Mouse (Mus musculus) MEL (cell line): ENCODE results near the gene Cacfd1. TPM values are rescaled to one million over a fixed set of nuclear protein-coding genes. Genes with fewer than 3 reads are reported as not detected.

Experiments used
- DNase-seq: peaks from one replicate; pipeline ENCODE4 v3.0.0; 2011; ENCODE audit warnings: low read depth, low spot score
- H3K27ac ChIP-seq: 2 replicates; pipeline ENCODE4 v1.5.1; 2012; ENCODE audit warnings: low read depth, mild to moderate bottlenecking, control low read depth, low read length, moderate library complexity; ENCODE audit not compliant: control insufficient read depth
- H3K27me3 ChIP-seq, 2 experiments: fragments of 150-350 bp in 1 of 2; sonication (generic) in 1 of 2; 2 replicates each; pipeline ENCODE4 v1.6.1; 2012; ENCODE audit warnings: low read length in 2 of 2, mild to moderate bottlenecking in 2 of 2, improper control_type of control experiment in 1 of 2, moderate library complexity in 1 of 2; ENCODE audit not compliant: insufficient read depth in 2 of 2, control insufficient read depth in 1 of 2
- H3K36me3 ChIP-seq, 2 experiments: 2 replicates each; pipeline ENCODE4 v1.6.1; 2012 to 2014; ENCODE audit warnings: low read length in 2 of 2, improper control_type of control experiment in 1 of 2, inconsistent platforms in 1 of 2, mild to moderate bottlenecking in 1 of 2; ENCODE audit not compliant: insufficient read depth in 2 of 2, control insufficient read depth in 1 of 2
- H3K4me1 ChIP-seq, 2 experiments: fragments of 150-350 bp in 1 of 2; sonication (generic) in 1 of 2; 2 replicates each; pipeline ENCODE4 v1.6.1; 2012; ENCODE audit warnings: low read length in 2 of 2, improper control_type of control experiment in 1 of 2, mild to moderate bottlenecking in 1 of 2; ENCODE audit not compliant: insufficient read depth in 2 of 2, control insufficient read depth in 1 of 2
- H3K4me3 ChIP-seq, 2 experiments: fragments of 150-350 bp in 1 of 2; sonication (generic) in 1 of 2; 2 replicates each; pipeline ENCODE4 v1.5.1; 2012; ENCODE audit warnings: low read depth in 2 of 2, low read length in 2 of 2, mild to moderate bottlenecking in 2 of 2, moderate library complexity in 2 of 2, control low read depth in 1 of 2, improper control_type of control experiment in 1 of 2; ENCODE audit not compliant: control insufficient read depth in 1 of 2, insufficient read depth in 1 of 2
- H3K79me2 ChIP-seq: 2 replicates; pipeline ENCODE4 v1.6.1; 2012; ENCODE audit warnings: mild to moderate bottlenecking, low read length, moderate library complexity; ENCODE audit not compliant: control insufficient read depth, poor library complexity, insufficient read depth
- H3K9ac ChIP-seq: 2 replicates; pipeline ENCODE4 v1.6.1; 2012; ENCODE audit warnings: low read depth, mild to moderate bottlenecking, control low read depth, low read length, moderate library complexity; ENCODE audit not compliant: control insufficient read depth, poor library complexity, severe bottlenecking
- H3K9me3 ChIP-seq: fragments of 150-350 bp; sonication (generic); replicated peaks from 2 replicates; pipeline ENCODE4 v1.6.1; 2012; ENCODE audit warnings: mild to moderate bottlenecking, low read length, improper control_type of control experiment, moderate library complexity; ENCODE audit not compliant: insufficient read depth
- BHLHE40 ChIP-seq: IDR thresholded peaks from 2 replicates; pipeline ENCODE4 v1.6.1; 2012; ENCODE audit warnings: low read depth, mild to moderate bottlenecking, inconsistent platforms, low read length, improper control_type of control experiment, borderline replicate concordance
- CTCF ChIP-seq, 3 experiments: IDR thresholded peaks in 2 of 3; conservative IDR thresholded peaks in 1 of 3; 2 replicates each; pipeline ENCODE4 v1.5.1; 2011 to 2012; ENCODE audit warnings: low read length in 3 of 3, low read depth in 2 of 3, mild to moderate bottlenecking in 2 of 3, improper control_type of control experiment in 1 of 3, inconsistent platforms in 1 of 3, mixed read lengths in 1 of 3, moderate library complexity in 1 of 3; ENCODE audit not compliant: control insufficient read depth in 1 of 3, insufficient read depth in 1 of 3, poor library complexity in 1 of 3, severe bottlenecking in 1 of 3
- E2F4 ChIP-seq: IDR thresholded peaks from 2 replicates; pipeline ENCODE4 v1.6.1; 2011; ENCODE audit warnings: low read depth, low read length, improper control_type of control experiment, borderline replicate concordance
- ELF1 ChIP-seq: IDR thresholded peaks from 2 replicates; pipeline ENCODE4 v1.6.1; 2014; ENCODE audit warnings: low read depth, mild to moderate bottlenecking, inconsistent platforms, low read length, improper control_type of control experiment, moderate library complexity
- ETS1 ChIP-seq: IDR thresholded peaks from 2 replicates; pipeline ENCODE4 v1.6.1; 2012; ENCODE audit warnings: low read depth, mild to moderate bottlenecking, inconsistent platforms, low read length, improper control_type of control experiment, moderate library complexity
- HCFC1 ChIP-seq: IDR thresholded peaks from 2 replicates; pipeline ENCODE4 v1.6.1; 2012; ENCODE audit warnings: low read depth, mild to moderate bottlenecking, inconsistent platforms, low read length, improper control_type of control experiment, moderate library complexity
- KAT2A ChIP-seq: conservative IDR thresholded peaks from 2 replicates; pipeline ENCODE4 v1.6.1; 2012; ENCODE audit warnings: low read depth, low read length, improper control_type of control experiment, inconsistent platforms
- MAZ ChIP-seq: IDR thresholded peaks from 2 replicates; pipeline ENCODE4 v1.6.1; 2012; ENCODE audit warnings: low read depth, mild to moderate bottlenecking, inconsistent platforms, low read length, improper control_type of control experiment
- MXI1 ChIP-seq: IDR thresholded peaks from 2 replicates; pipeline ENCODE4 v1.6.1; 2011; ENCODE audit warnings: mild to moderate bottlenecking, low read depth, low read length, improper control_type of control experiment
- MYB ChIP-seq: IDR thresholded peaks from 2 replicates; pipeline ENCODE4 v1.6.1; 2011; ENCODE audit warnings: mild to moderate bottlenecking, low read depth, low read length, improper control_type of control experiment
- MYC ChIP-seq: IDR thresholded peaks from 2 replicates; pipeline ENCODE4 v1.6.1; 2011; ENCODE audit warnings: low read depth, mild to moderate bottlenecking, low read length, improper control_type of control experiment, moderate library complexity
- NRF1 ChIP-seq: IDR thresholded peaks from 2 replicates; pipeline ENCODE4 v1.6.1; 2014; ENCODE audit warnings: low read depth, mild to moderate bottlenecking, inconsistent platforms, low read length, improper control_type of control experiment, moderate library complexity; ENCODE audit not compliant: poor library complexity, insufficient read depth, severe bottlenecking
- POLR2A ChIP-seq, 2 experiments: IDR thresholded peaks; 2 replicates each; pipeline ENCODE4 v1.6.1; 2011 to 2012; ENCODE audit warnings: low read length in 2 of 2, mild to moderate bottlenecking in 2 of 2, control low read depth in 1 of 2, improper control_type of control experiment in 1 of 2, low read depth in 1 of 2, moderate library complexity in 1 of 2; ENCODE audit not compliant: control insufficient read depth in 1 of 2, insufficient read depth in 1 of 2, poor library complexity in 1 of 2
- POLR2AphosphoS2 ChIP-seq: IDR thresholded peaks from 2 replicates; pipeline ENCODE4 v1.6.1; 2011; ENCODE audit warnings: low read length, improper control_type of control experiment
- POLR2AphosphoS5 ChIP-seq: IDR thresholded peaks from 2 replicates; pipeline ENCODE4 v1.6.1; 2012; ENCODE audit warnings: low read depth, borderline replicate concordance, mild to moderate bottlenecking, inconsistent platforms, low read length, moderate library complexity, mixed read lengths
- RCOR1 ChIP-seq: IDR thresholded peaks from 2 replicates; pipeline ENCODE4 v1.6.1; 2012; ENCODE audit warnings: low read depth, mild to moderate bottlenecking, inconsistent platforms, low read length, improper control_type of control experiment
- SIN3A ChIP-seq: IDR thresholded peaks from 2 replicates; pipeline ENCODE4 v1.6.1; 2012; ENCODE audit warnings: low read length, improper control_type of control experiment, inconsistent platforms
- SMC3 ChIP-seq: IDR thresholded peaks from 2 replicates; pipeline ENCODE4 v1.6.1; 2011; ENCODE audit warnings: low read depth, low read length, improper control_type of control experiment
- TAL1 ChIP-seq: IDR thresholded peaks from 2 replicates; pipeline ENCODE4 v1.6.1; 2012; ENCODE audit warnings: mild to moderate bottlenecking, inconsistent platforms, low read length, moderate library complexity, mixed read lengths
- TBP ChIP-seq: IDR thresholded peaks from 2 replicates; pipeline ENCODE4 v1.8.0; 2011; ENCODE audit warnings: low read depth, low read length, improper control_type of control experiment
- TCF12 ChIP-seq: IDR thresholded peaks from 2 replicates; pipeline ENCODE4 v1.6.1; 2014; ENCODE audit warnings: low read depth, mild to moderate bottlenecking, inconsistent platforms, low read length, improper control_type of control experiment, moderate library complexity
- UBTF ChIP-seq: IDR thresholded peaks from 2 replicates; pipeline ENCODE4 v1.6.1; 2012; ENCODE audit warnings: low read depth, mild to moderate bottlenecking, inconsistent platforms, low read length, improper control_type of control experiment, moderate library complexity, borderline replicate concordance; ENCODE audit not compliant: insufficient read depth
- ZKSCAN1 ChIP-seq: IDR thresholded peaks from 2 replicates; pipeline ENCODE4 v1.6.1; 2012; ENCODE audit warnings: low read depth, mild to moderate bottlenecking, inconsistent platforms, low read length, improper control_type of control experiment, moderate library complexity
- ZMIZ1 ChIP-seq: IDR thresholded peaks from 2 replicates; pipeline ENCODE4 v1.6.1; 2012; ENCODE audit warnings: low read depth, mild to moderate bottlenecking, inconsistent platforms, low read length, improper control_type of control experiment, moderate library complexity
- ZNF384 ChIP-seq: IDR thresholded peaks from 2 replicates; pipeline ENCODE4 v1.6.1; 2012; ENCODE audit warnings: low read depth, mild to moderate bottlenecking, inconsistent platforms, low read length, improper control_type of control experiment
- polyA plus RNA-seq, 2 experiments: library from polyadenylated mRNA; stranded (reverse) in 1 of 2; unstranded in 1 of 2; fragments of >175 nt in 1 of 2; fragments of >200 nt in 1 of 2; gene quantifications; 2 replicates each; pipeline versions ENCODE4 v1.2.1 to v1.2.4; 2012; ENCODE audit warnings: low replicate concordance in 2 of 2, low read depth in 1 of 2; ENCODE audit not compliant: insufficient read length in 2 of 2, insufficient read depth in 1 of 2, missing spikeins in 1 of 2
- total RNA-seq: library from RNA; depleted of rRNA; stranded (reverse); fragments of 300-350 nt; gene quantifications from 2 replicates; pipeline ENCODE4 v1.2.3, GENCODE M21; 2012

Gene Cacfd1
- total and polyA plus RNA-seq, 3 experiments, result 19.1 to 60.7 TPM; not detected in 1

DNA sequence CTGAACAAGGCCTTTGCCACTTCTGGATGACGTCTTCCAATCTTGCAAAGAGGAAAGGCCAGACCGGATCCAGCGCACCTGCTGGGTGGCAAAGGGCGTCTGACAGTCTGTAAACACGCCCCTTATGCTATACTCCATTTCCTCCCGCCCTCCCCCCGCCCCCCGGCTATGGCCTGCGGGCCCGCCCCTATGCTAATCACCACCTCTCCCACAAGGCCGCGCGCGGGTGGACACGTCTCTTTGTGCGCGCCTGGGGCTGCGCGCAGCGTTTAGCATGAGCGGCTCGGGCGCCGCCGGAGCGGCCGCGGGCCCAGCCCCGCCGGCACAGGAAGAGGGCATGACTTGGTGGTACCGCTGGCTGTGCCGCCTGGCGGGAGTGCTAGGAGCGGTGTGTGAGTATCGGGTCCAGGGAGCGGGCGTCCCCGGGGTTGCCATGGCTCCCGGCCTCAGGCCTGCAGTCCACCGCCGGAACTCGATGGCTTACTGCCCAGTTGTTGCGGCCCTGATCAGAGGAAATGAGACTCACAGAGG, at the start of gene Cacfd1 (continued):
- TF ChIP-seq ZMIZ1 (peak; percentile 50; the same call in 1 of the 2 replicates), MXI1 (peak; percentile 81; the same call in 1 of the 2 replicates), MYB (no peak)

DNA sequence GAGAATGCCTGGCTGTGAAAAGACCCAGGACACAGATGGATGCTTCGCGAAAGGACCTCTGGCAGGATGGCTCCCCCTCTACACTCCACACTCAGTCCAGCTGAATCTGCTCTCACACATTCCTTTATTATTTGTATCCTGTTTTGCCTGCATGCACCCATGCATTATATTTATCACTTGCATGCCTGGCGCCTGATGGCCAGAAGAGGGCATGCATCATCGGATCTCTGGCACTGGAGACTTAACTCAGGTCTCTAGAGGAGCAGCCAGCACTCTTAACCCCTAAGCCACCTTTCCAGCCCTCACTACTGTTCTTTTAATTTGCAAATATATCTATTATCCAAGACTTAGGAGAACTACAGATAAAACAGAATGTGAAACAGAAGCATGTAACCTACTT, 49.0 kb upstream of the Cacfd1 start:
- Histone ChIP-seq H3K9ac (no peak overlapping the region), H3K4me3 (no peak overlapping the region), H3K36me3 (peaks cover 16 to 17% of the 10 kb centered on the region in 2 experiments), H3K4me1 (peaks cover 2 to 16% of the 10 kb centered on the region in 2 experiments; a peak in 3 of 4 replicates), H3K79me2 (peaks cover 26% of the 10 kb centered on the region), H3K27me3 (no peaks in the 10 kb centered on the region), H3K27ac (no peak overlapping the region), H3K9me3 (no peaks in the 10 kb centered on the region)
- TF ChIP-seq SMC3 (peak; percentile 32; the same call in 1 of the 2 replicates), POLR2AphosphoS5 (no peak), ETS1 (no peak), CTCF (IDR thresholded peaks at IDR 0.05 in 2 of 3, conservative IDR thresholded peaks at IDR 0.05 in 1 of 3; ENCODE audit: control insufficient read depth in 1 of 3, insufficient read depth in 1 of 3, low read depth in 2 of 3, low read length in 3 of 3, poor library complexity in 1 of 3, severe bottlenecking in 1 of 3) (peak; percentile 21 to 41 (median 37); a peak in 5 of 6 replicates), MAZ (no peak)
- peak; percentile 32 for DNase-seq

DNA sequence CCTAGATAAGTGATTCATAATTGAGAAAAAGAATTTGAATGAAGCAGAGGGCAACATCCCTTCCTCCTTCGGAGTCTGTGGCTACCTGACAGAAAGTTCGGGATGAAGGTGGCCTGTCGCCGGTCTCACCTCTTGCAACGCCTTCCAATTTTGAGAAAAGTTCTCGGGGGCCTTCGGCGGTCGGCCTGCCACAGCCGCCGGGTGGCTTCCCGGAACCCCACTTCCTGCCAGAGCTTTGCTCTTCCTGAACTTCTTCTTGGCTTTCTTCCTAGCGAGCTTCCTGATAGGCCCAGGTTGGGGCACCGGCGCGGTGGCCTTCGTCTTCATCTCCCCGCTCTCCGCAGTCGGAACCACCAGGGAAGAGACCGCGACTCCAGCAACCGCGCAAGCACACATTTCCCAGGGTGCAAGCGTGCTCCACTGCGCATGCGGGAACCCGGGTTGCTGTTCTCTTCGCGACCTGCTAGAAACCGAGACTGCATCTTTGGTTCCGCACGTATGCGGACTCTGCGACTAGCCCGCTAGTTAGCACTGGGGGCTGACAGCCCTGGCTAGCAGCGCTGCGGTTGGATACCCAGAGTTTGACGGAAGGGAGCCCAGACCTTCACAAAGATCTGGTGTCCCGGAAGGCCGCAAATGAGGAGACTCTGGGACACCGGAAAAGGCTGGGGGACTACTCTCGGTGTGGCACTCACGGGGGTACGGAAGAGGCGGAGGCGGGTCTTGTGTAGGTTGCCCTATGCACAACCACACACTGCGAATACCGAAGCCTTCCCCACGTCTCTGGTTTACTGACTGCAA, 45.6 kb upstream of the Cacfd1 start, which contains the start of gene Rexo4:
Gene Rexo4 (minus strand): TSS at position 464 of the 801 bp plus-strand sequence.
- Histone ChIP-seq H3K79me2 (peaks cover 26% of the 10 kb centered on the region), H3K27me3 (no peaks in the 10 kb centered on the region), H3K9me3 (no peaks in the 10 kb centered on the region), H3K27ac (peak within 1 kb of the TSS; percentile 93), H3K4me1 (peaks cover 2 to 16% of the 10 kb centered on the region in 2 experiments; a peak in 3 of 4 replicates), H3K4me3 (peak within 1 kb of the TSS; percentile 88 to 89), H3K9ac (peak within 1 kb of the TSS; percentile 93), H3K36me3 (peaks cover 2 to 17% of the 10 kb centered on the region in 2 experiments; a peak in 3 of 4 replicates)
- DNase-seq, result peak; percentile 97
- TF ChIP-seq TAL1 (no peak), ZKSCAN1 (no peak), TBP (peak; percentile 83), KAT2A (peak; percentile 75), HCFC1 (peak; percentile 94), ELF1 (peak; percentile 52), POLR2A (IDR thresholded peaks at IDR 0.05; ENCODE audit: control insufficient read depth in 1 of 2, insufficient read depth in 1 of 2, low read depth in 1 of 2, low read length in 2 of 2, poor library complexity in 1 of 2) (peak; percentile 71 to 92), MAZ (peak; percentile 89), RCOR1 (0 out of 2 replicates have a peak, but pooled peaks have one; percentile 15), POLR2AphosphoS2 (peak; percentile 89; the same call in 1 of the 2 replicates), ZMIZ1 (peak; percentile 73), MYC (peak; percentile 87), TCF12 (peak; percentile 33; the same call in 1 of the 2 replicates), NRF1 (peak; percentile 86), POLR2AphosphoS5 (no peak), UBTF (peak; percentile 58; the same call in 1 of the 2 replicates), E2F4 (no peak), ZNF384 (no peak), MXI1 (peak; percentile 78), SIN3A (peak; percentile 67), BHLHE40 (no peak), CTCF (IDR thresholded peaks at IDR 0.05 in 2 of 3, conservative IDR thresholded peaks at IDR 0.05 in 1 of 3; ENCODE audit: control insufficient read depth in 1 of 3, insufficient read depth in 1 of 3, low read depth in 2 of 3, low read length in 3 of 3, poor library complexity in 1 of 3, severe bottlenecking in 1 of 3) (no peak), ETS1 (no peak)
